Mouse (Mus musculus): ENCODE measurements around the gene Tent5a.

Gene Tent5a

DNA sequence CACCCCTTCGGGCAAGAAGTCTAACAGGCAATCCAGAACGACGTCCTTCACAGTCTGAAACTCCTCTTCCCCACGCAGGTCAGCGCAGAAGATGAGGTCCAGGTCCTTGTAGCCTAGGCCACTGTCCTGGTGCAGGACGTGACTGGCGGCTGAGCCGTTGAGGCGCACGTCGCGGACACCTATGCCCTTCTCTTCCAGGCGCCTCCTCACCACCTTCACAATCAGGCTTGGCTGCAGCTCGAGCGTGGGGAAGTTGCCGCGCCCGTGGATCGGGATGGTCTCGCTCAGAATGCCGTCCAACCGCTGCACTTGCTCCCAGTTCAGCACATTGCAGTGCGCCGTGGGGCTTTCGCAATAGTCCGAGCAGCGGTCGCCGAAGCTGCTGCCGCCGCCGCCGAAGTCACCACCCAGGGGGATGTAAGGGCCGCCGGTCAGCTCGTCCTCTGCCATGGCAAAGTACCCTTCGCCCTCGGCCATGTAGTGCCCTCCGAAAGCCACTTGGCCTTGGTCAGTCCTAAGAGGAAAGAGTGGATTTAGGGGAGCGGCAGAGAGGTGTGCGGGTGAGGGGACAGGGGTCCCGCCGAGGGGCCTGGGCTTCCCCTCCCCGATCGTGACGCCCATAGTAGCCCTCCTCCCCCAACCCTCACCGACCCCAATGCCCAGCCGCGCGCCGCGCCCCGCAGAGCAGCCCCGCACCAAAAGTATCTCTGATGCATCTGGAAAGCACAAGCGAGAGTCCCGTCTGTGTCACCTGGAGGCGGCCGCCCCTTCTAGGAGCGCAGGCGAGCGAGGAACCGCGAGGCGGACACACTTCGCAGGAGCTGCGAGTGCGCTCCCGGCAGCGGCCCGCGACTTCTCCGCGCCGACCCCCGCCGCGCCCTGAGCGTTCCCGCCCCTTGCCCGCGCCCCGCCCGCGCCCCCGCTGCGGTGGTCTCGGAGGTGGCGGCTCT, 581 bp downstream of the Tent5a start:
- no peak for TF ChIP-seq GATA4 (IDR thresholded peaks at IDR 0.05; ENCODE audit: insufficient replicate concordance, low read length)

DNA sequence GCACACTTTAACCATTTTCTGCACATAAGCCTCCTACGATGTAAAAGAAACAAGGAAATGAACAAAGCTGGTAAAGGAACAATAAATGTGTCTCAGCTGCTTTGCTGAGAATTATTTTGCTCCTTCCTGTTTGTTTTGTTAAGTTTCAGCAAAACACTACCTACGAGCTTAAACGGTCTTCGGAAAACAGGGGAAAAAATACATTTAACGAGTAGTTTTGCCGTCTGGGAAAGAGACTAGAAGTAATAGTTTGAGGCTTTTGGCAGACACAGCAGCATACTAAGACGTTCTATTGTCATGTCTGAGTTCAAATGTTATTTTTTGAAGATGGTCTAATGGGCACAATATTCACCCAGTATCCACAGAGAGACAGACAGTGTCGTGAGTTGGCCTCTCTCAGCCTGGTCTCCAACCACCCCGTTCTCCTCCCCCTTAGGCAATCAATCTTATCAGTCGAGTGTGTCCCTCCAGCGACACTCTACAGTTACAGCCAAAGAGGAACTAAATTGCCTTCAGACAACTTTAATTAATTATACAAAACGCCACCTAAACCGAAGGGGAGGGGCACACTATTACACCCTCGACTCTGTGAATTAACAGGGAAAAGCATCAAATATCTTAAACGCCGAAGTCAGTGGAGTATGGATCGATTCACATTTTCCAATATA, 1.8 kb downstream of the Tent5a start:
- TF ChIP-seq GATA4 (IDR thresholded peaks at IDR 0.05; ENCODE audit: insufficient replicate concordance, low read length): peak; percentile 34; the same call in 1 of the 2 replicates

DNA sequence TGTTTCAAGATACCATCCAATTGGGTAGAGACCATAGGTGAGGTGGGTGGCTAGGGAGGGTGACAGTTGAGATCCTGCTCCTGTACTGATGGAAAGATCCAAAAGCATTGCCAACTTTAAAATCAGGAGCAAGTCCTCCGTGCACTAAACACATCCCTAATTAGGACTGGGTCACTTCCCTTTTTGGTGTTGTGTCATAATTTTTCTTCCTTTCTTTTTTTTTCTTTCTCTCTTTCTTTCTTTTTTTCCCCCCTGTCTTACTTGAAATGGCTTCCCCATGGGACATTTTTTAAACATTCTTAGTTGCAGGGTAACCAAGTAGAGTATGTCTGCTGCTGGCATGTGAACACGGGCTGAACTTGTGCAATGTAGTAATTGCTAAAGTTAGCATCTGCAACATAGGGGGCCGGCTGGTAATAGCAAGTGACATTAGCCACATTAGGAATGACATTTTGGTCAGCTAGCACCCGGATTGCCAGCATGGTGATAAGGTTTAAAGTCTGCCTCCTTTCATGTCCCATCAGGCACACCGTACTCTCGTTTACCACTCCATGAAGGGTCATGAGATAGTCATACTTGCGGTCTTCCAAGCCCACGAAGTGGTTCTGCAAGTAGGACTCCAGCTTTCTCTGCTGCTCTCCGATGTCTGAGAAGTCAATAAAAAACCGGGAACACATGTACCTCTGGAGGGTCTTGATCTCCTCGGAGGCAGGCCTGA, 2.8 kb downstream of the Tent5a start:
- no peak for TF ChIP-seq GATA4 (IDR thresholded peaks at IDR 0.05; ENCODE audit: insufficient replicate concordance, low read length)

DNA sequence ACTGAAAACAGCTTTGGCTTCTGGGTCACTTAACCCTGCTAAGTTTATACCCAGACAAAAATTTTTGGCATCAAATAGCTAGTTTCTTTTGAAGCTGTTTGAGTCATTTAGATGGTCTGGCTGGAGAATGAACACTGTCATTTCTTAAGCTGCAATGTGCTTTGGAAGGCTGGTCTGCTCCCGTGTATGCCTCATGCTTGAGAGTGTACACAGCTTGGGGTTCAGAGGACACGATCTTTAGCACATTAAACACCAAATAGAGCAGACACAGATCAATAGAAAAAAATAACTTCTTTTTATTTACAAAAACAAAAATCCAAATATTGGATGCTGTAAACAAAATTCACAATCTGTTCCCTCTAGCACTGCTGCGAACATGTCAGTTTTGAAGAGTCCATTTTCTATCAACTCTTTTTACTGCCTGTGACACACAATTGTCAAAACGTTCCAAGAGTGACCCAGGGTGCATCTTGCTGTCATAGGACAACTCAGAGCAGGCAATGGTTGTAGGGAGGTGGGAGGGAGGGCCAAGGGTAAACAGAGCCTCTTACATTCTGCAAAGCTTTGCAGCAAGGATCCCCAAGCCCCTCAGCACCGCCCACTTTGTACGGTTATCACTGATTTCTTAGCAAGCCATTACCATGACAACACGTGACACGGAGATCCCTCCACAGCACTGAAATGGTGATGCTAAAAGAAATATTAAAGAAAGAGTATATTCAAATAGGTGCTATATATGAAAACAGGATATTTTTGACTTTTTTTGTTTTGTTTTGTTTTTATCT, 6.8 kb downstream of the Tent5a start:
- no peak for TF ChIP-seq GATA4 (IDR thresholded peaks at IDR 0.05; ENCODE audit: insufficient replicate concordance, low read length)

DNA sequence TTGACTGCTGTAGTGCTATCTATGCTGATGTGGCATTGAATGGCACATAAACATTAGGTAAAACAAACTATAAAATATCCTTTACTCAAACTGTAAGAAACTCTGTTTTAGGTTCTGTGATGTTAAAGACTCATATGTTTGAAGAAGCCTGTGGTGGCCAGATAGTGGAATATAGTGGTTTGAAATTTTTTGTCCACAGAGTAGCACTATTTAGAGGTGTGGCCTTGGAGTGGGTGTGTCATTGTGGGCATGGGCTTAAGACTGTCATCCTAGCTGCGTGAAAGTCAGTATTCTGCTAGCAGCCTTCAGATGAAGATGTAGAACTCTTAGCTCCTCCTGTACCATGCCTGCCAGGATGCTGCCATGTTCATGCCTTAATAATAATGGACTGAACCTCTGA, 11.0 kb downstream of the Tent5a start:
- TF ChIP-seq GATA4 (IDR thresholded peaks at IDR 0.05; ENCODE audit: insufficient replicate concordance, low read length): no peak

DNA sequence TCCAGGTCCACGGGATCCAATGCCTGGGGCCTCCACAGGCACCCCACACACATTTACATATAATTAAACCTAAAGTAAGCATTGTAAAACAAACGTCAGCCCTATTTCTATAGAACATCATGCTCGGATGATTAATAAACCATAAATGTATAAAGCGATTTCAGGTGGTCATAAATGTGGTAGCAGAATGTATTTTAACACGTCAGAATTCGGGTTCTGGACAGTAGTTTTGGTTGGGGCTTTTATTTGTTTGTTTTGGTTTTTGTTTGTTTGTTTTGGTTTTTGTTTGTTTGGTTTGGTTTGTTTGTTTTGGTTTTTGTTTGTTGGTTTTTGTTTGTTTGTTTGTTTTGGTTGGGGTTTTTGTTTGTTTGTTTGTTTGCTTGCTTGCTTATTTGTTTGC, 14.7 kb downstream of the Tent5a start, which contains the start of gene Gm11114:
TSS of gene Gm11114 (plus strand) at position 301 of the 400 bp plus-strand sequence.
- no peak for TF ChIP-seq GATA4 (IDR thresholded peaks at IDR 0.05; ENCODE audit: insufficient replicate concordance, low read length)

DNA sequence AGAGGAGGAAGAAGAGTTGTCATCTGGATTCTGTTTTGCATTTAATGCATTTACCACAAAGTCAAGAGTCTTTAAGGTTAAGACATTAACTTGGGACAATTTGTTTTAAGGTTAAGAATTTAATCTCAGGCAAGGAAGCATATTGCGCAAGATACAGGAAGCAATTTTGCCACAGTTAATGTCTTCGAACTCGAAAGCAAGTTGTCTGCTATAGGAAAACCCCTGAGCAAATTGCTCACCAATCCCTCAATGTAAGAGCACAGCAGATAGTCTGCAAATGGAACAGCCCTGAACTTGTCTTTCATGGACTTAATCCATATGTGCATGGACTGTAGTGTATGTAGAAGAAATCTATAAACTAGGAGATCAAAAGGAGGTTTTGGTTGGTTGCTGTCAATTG, 23.8 kb downstream of the Tent5a start:
- TF ChIP-seq GATA4 (IDR thresholded peaks at IDR 0.05; ENCODE audit: insufficient replicate concordance, low read length): no peak

DNA sequence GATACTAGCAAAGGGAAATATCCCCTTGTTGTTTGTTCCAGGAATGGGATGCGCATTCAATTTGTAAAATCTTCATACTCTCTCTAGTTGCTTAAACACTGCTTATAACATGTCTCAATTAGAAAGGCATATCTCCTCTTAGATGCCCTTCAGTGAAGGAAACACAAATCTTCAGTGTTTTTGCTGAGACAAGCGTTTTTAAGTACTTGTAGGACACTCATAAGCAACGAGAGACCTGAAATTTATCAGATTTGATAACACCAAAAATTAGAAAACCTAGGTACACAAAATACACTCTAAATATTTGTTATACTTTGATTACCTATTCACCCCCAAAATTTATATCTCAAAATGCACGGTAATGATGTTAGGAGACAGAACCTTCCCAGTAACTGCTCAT, 24.3 kb downstream of the Tent5a start:
- TF ChIP-seq GATA4 (IDR thresholded peaks at IDR 0.05; ENCODE audit: insufficient replicate concordance, low read length): no peak

DNA sequence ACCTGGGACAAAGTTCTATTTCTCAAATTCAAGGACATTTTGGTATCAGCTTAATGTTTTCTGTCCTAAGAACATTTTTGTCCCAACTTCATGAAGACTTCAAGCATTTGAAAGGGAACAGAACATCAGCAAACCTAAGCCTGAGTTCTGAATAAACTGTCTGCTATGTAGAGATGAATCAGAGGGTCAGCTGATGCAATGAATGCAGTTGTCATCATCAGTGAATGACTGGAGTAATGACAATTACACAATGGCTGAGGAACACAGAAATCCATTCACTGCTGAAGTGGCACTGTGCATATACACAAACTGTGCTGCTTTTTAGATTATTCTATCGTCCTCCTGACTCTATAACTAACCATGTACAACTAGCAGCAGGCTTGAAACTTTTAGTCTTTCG, 53.0 kb downstream of the Tent5a start:
- TF ChIP-seq GATA4 (IDR thresholded peaks at IDR 0.05; ENCODE audit: insufficient replicate concordance, low read length): no peak
